Mouse (Mus musculus) bone marrow macrophage, adult 2 months (primary cell): ENCODE data around the gene Adrb1.

Source experiments
- CTCF ChIP-seq: IDR thresholded peaks from 2 replicates; pipeline ENCODE4 v1.5.1; 2012; ENCODE audit warnings: low read depth, mild to moderate bottlenecking, low read length, moderate library complexity
- POLR2A ChIP-seq: IDR thresholded peaks from 2 replicates; pipeline ENCODE4 v1.6.1; 2012; ENCODE audit warnings: mild to moderate bottlenecking, low read depth, low read length, borderline replicate concordance

GRCm38 (mm10) chr19:56724126-56724597 lies 2.2 kb downstream of the Adrb1 start:
- no peak for TF ChIP-seq CTCF
- no peak for TF ChIP-seq POLR2A
